Mouse (Mus musculus): Measurements from ENCODE around the gene Hspb7.

GRCm38 (mm10) chr4:141430997-141431396 is 10.4 kb downstream of the Hspb7 start:
- TF ChIP-seq CTCF (IDR thresholded peaks at IDR 0.05): peak; percentile 97; the same call in 1 of the 2 replicates
- no peak for TF ChIP-seq POLR2A (IDR thresholded peaks at IDR 0.05; ENCODE audit: insufficient read depth, low read depth, low read length)
- TF ChIP-seq EP300 (IDR thresholded peaks at IDR 0.05; ENCODE audit: insufficient read depth, low read depth, low read length): peak; percentile 77

Measured in heart, adult 2 months (tissue).